Mouse (Mus musculus) CH12F3 (cell line): ENCODE data around the gene Fubp3.

ENCODE experiments used
- in situ Hi-C: fragments of 300-500 bp; cut with MboI; formaldehyde crosslinking; loops from 2 replicates; pipeline ENCODE4 v1.14.3; 2020; ENCODE audit warnings: low sequenced_read_pairs

Gene Fubp3

DNA sequence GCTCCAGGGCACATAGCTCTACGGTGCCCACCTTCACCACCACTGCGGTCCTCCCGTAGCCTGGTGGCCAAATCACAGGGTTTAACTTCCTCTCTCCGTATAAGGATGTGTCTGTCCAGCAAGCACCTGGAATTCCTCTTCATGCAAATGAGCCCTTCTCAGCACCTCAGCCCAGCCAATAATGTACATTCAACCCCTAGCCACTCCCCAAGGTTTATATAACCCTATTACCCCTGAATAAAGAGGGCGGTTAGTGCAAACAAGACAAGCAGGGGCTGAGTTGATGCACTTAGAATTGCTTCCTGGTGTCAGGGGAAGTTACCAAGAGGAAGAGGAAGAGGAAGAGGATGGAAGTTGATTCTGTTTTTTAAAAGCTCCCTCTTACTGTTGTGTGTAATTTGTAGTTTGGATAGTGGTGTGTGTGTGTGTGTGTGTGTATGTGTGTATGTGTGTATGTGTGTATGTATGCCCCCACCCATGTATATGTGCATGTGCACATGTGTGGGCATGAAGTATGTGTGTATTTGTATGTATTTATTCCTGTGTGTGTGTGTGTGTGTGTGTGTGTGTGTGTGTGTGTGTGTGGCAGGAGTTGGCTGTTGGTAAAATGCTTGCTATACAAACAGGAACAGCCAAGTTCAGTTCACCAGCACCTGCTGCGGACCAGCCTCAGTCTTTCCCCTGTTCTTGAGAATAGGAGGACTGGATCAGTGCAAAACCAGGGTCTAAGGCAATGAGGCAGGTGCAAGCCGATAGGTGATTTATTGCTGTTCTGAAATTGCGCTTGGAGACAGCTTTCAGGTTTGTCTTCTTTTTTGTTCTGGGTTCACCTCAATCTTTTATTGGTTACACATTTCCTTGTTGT, 90.7 kb downstream of the Fubp3 start:
- in situ Hi-C loops, result no loop called here

- in situ Hi-C loops, result no loop called here
Measured at GRCm38 (mm10) chr2:31663804-31664180, 91.3 kb downstream of the Fubp3 start.
